Mouse (Mus musculus) limb, embryonic 14.5 days (tissue): ENCODE results near the gene Tnni3k. TPM values are rescaled to one million over a fixed set of nuclear protein-coding genes. Genes with fewer than 3 reads are reported as not detected.

Experiments used
- ATAC-seq: fragments of 200-750 bp; cut with Nextera tagmentation; 2 replicates; pipeline ENCODE4 v1.8.0; 2017; ENCODE audit warnings: low read depth, moderate number of reproducible peaks, moderate TSS enrichment; ENCODE audit not compliant: low FRiP score
- DNase-seq: peaks from one replicate; pipeline ENCODE4 v3.0.0-alpha.2; 2015; ENCODE audit warnings: low spot score
- H3K27ac ChIP-seq: fragments of 300-500 bp; sonication (generic); replicated peaks from 2 replicates; pipeline ENCODE4 v1.5.1; 2014; ENCODE audit warnings: low read depth, mild to moderate bottlenecking, low read length, moderate library complexity, mixed read lengths
- H3K27me3 ChIP-seq: fragments of 300-500 bp; sonication (generic); 2 replicates; pipeline ENCODE4 v1.6.1; 2014; ENCODE audit warnings: low read length, mixed read lengths; ENCODE audit not compliant: control insufficient read depth, insufficient read depth
- H3K36me3 ChIP-seq: fragments of 300-500 bp; sonication (generic); 2 replicates; pipeline ENCODE4 v1.6.1; 2014; ENCODE audit warnings: mild to moderate bottlenecking, low read length, moderate library complexity, mixed read lengths; ENCODE audit not compliant: control insufficient read depth, insufficient read depth
- H3K4me1 ChIP-seq: fragments of 300-500 bp; sonication (generic); 2 replicates; pipeline ENCODE4 v1.6.1; 2014; ENCODE audit warnings: antibody characterized with exemption, low read length, mixed read lengths; ENCODE audit not compliant: control insufficient read depth, insufficient read depth
- H3K4me2 ChIP-seq: fragments of 300-500 bp; sonication (generic); replicated peaks from 2 replicates; pipeline ENCODE4 v1.6.1; 2014; ENCODE audit warnings: low read depth, mild to moderate bottlenecking, low read length, moderate library complexity; ENCODE audit not compliant: severe bottlenecking
- H3K4me3 ChIP-seq: fragments of 300-500 bp; sonication (generic); replicated peaks from 2 replicates; pipeline ENCODE4 v1.5.1; 2014; ENCODE audit warnings: low read length
- H3K9ac ChIP-seq: fragments of 300-500 bp; sonication (generic); 2 replicates; pipeline ENCODE4 v1.6.1; 2014; ENCODE audit warnings: mild to moderate bottlenecking, low read depth, low read length, moderate library complexity; ENCODE audit not compliant: severe bottlenecking
- H3K9me3 ChIP-seq: fragments of 300-500 bp; sonication (generic); 2 replicates; pipeline ENCODE4 v1.6.1; 2016; ENCODE audit warnings: low read length; ENCODE audit not compliant: control insufficient read depth
- POLR2A ChIP-seq: fragments of 200-500 bp; IDR thresholded peaks from 2 replicates; pipeline ENCODE4 v1.8.0; 2012; ENCODE audit warnings: inconsistent platforms, mild to moderate bottlenecking, moderate library complexity, borderline replicate concordance; ENCODE audit not compliant: insufficient read depth, insufficient read length; ENCODE audit errors: extremely low read depth
- WGBS: fragments of 180-500 bp; shearing (Covaris S2); extraction: QIAGEN DNeasy Blood & Tissue Kit; methylation state at CpG from one replicate; pipeline ENCODE4 v1.1.7; 2014; 5-methylcytosine and 5-hydroxymethylcytosine counted together
- polyA plus RNA-seq, 2 experiments: library from polyadenylated mRNA; depleted of rRNA in 1 of 2; stranded (reverse) in 1 of 2; unstranded in 1 of 2; fragments of >200 nt; fragmentation: Nextera tagmentation in 1 of 2; extraction: Ambion mirVana in 1 of 2; gene quantifications; 2 replicates each; pipeline versions ENCODE4 v1.2.1 to v1.2.3; 2012 to 2014

Gene Tnni3k
- polyA plus RNA-seq (2012; rRNA removed) (0.03 and 0.05 TPM in 2 replicates), polyA plus RNA-seq (2014; fragmentation: Nextera tagmentation; extraction: Ambion mirVana) (not detected in 2 replicates)

- H3K36me3 ChIP-seq: no peaks in the 10 kb centered on the region
- no peaks in the 10 kb centered on the region for H3K27me3 ChIP-seq
- H3K4me1 ChIP-seq: no peaks in the 10 kb centered on the region
- DNase-seq (no peak), ATAC-seq (no peak)
- no peak for TF ChIP-seq POLR2A
- no peak within 1 kb of the TSS for H3K4me3 ChIP-seq
- no peaks in the 10 kb centered on the region for H3K9me3 ChIP-seq
- H3K4me2 ChIP-seq: no peak within 1 kb of the TSS
- no peak within 1 kb of the TSS for H3K9ac ChIP-seq
- whole genome bisulfite sequencing: 72% methylated on average over 6 of the region's 6 CpGs
- H3K27ac ChIP-seq: no peak within 1 kb of the TSS
Observed at GRCm38 (mm10) chr3:155055231-155055916, at the start of gene Tnni3k. Tnni3k (minus strand) TSS chr3:155055407.

- H3K36me3 ChIP-seq: no peaks in the 10 kb centered on the region
- H3K27ac ChIP-seq: no peak overlapping the region
- DNase-seq (no peak), ATAC-seq (no peak)
- H3K27me3 ChIP-seq: no peaks in the 10 kb centered on the region
- WGBS: 65% methylated on average over 1 of the region's 1 CpGs
- H3K9ac ChIP-seq: no peak overlapping the region
- no peak overlapping the region for H3K4me2 ChIP-seq
- no peak for TF ChIP-seq POLR2A
- no peaks in the 10 kb centered on the region for H3K9me3 ChIP-seq
- H3K4me1 ChIP-seq: no peaks in the 10 kb centered on the region
- H3K4me3 ChIP-seq: no peak overlapping the region
Observed at GRCm38 (mm10) chr3:155099266-155099665, 44.1 kb upstream of the Tnni3k start.

- Histone ChIP-seq H3K4me2 (peak within 1 kb of the TSS; percentile 67), H3K4me3 (peak within 1 kb of the TSS; percentile 64), H3K9me3 (no peaks in the 10 kb centered on the region), H3K27me3 (no peaks in the 10 kb centered on the region), H3K4me1 (0 out of 2 replicates have a peak, but pooled peaks cover 2% of the 10 kb centered on the region), H3K36me3 (peaks cover 7% of the 10 kb centered on the region; the same call in 1 of the 2 replicates), H3K9ac (peak within 1 kb of the TSS; percentile 78), H3K27ac (peak within 1 kb of the TSS; percentile 79)
- DNase-seq (peak; percentile 89), ATAC-seq (peak; percentile 99)
- TF ChIP-seq POLR2A: peak; percentile 43; the same call in 1 of the 2 replicates
- WGBS: 1% methylated on average over 33 of the region's 47 CpGs
Observed at GRCm38 (mm10) chr3:155093116-155093956, 38.1 kb upstream of the Tnni3k start, which contains the start of the genes Fpgt and Lrriq3. Fpgt (minus strand) TSS chr3:155093403. Lrriq3 (plus strand) TSS chr3:155093434.

GRCm38 (mm10) chr3:155092081-155092480 lies 36.9 kb upstream of the Tnni3k start:
- H3K27me3 ChIP-seq: no peaks in the 10 kb centered on the region
- H3K27ac ChIP-seq: no peak overlapping the region
- no peak overlapping the region for H3K9ac ChIP-seq
- TF ChIP-seq POLR2A: no peak
- WGBS: 92% methylated on average over 6 of the region's 6 CpGs
- H3K4me2 ChIP-seq: peak overlapping the region; percentile 67
- peaks cover 16% of the 10 kb centered on the region for H3K36me3 ChIP-seq
- H3K4me1 ChIP-seq: 0 out of 2 replicates have a peak, but pooled peaks cover 2% of the 10 kb centered on the region
- H3K9me3 ChIP-seq: no peaks in the 10 kb centered on the region
- DNase-seq: no peak
- no peak for ATAC-seq
- H3K4me3 ChIP-seq: peak overlapping the region; percentile 64

GRCm38 (mm10) chr3:155077908-155078307 lies 22.7 kb upstream of the Tnni3k start:
- Histone ChIP-seq H3K36me3 (no peaks in the 10 kb centered on the region), H3K9ac (no peak overlapping the region)
- no peak for ATAC-seq

More at GRCm38 (mm10) chr3:155077908-155078307, 22.7 kb upstream of the Tnni3k start:
- no peak overlapping the region for H3K27ac ChIP-seq
- H3K4me2 ChIP-seq: no peak overlapping the region
- 83% methylated on average over 4 of the region's 4 CpGs for WGBS
- DNase-seq: no peak
- H3K4me1 ChIP-seq: no peaks in the 10 kb centered on the region
- no peaks in the 10 kb centered on the region for H3K27me3 ChIP-seq
- TF ChIP-seq POLR2A: no peak
- H3K9me3 ChIP-seq: no peaks in the 10 kb centered on the region
- no peak overlapping the region for H3K4me3 ChIP-seq
